Mouse (Mus musculus) olfactory bulb, adult 2 months (tissue): ENCODE data around the gene Dvl2.

Experiments
- CTCF ChIP-seq: fragments of 200-500 bp; IDR thresholded peaks from 2 replicates; pipeline ENCODE4 v1.5.1; 2012; ENCODE audit warnings: low read depth, mild to moderate bottlenecking, low read length, moderate library complexity; ENCODE audit not compliant: insufficient read depth
- POLR2A ChIP-seq: fragments of 200-500 bp; IDR thresholded peaks from 2 replicates; pipeline ENCODE4 v1.6.1; 2012; ENCODE audit warnings: mild to moderate bottlenecking, low read depth, low read length, moderate library complexity; ENCODE audit not compliant: insufficient read depth

GRCm38 (mm10) chr11:70043665-70044064 is 43.3 kb downstream of the Dvl2 start:
- TF ChIP-seq POLR2A = no peak
- TF ChIP-seq CTCF = no peak
